Mouse (Mus musculus) limb, embryonic 13.5 days (tissue): ENCODE data around the gene Arpc2. TPM values are rescaled to one million over a fixed set of nuclear protein-coding genes. Genes with fewer than 3 reads are reported as not detected.

Experiments used
- ATAC-seq: fragments of 200-750 bp; cut with Nextera tagmentation; 2 replicates; pipeline ENCODE4 v1.8.0; 2017; ENCODE audit warnings: low read depth, moderate number of reproducible peaks, moderate TSS enrichment; ENCODE audit not compliant: low FRiP score
- H3K27ac ChIP-seq: fragments of 300-500 bp; sonication (generic); 2 replicates; pipeline ENCODE4 v1.5.1; 2015; ENCODE audit warnings: inconsistent platforms, mild to moderate bottlenecking, moderate library complexity
- H3K27me3 ChIP-seq: fragments of 300-500 bp; sonication (generic); 2 replicates; pipeline ENCODE4 v1.6.1; 2015; ENCODE audit warnings: mild to moderate bottlenecking, inconsistent platforms
- H3K36me3 ChIP-seq: fragments of 300-500 bp; sonication (generic); 2 replicates; pipeline ENCODE4 v1.6.1; 2015; ENCODE audit warnings: inconsistent platforms, mild to moderate bottlenecking, moderate library complexity
- H3K4me1 ChIP-seq: fragments of 300-500 bp; sonication (generic); 2 replicates; pipeline ENCODE4 v1.6.1; 2015; ENCODE audit warnings: inconsistent platforms
- H3K4me2 ChIP-seq: fragments of 300-500 bp; sonication (generic); replicated peaks from 2 replicates; pipeline ENCODE4 v1.6.1; 2015; ENCODE audit warnings: inconsistent platforms, mild to moderate bottlenecking, moderate library complexity
- H3K4me3 ChIP-seq: fragments of 300-500 bp; sonication (generic); 2 replicates; pipeline ENCODE4 v1.5.1; 2015; ENCODE audit warnings: moderate library complexity, mild to moderate bottlenecking, inconsistent platforms
- H3K9ac ChIP-seq: fragments of 300-500 bp; sonication (generic); 2 replicates; pipeline ENCODE4 v1.6.1; 2015; ENCODE audit warnings: mild to moderate bottlenecking, inconsistent platforms
- H3K9me3 ChIP-seq: fragments of 300-500 bp; sonication (generic); 2 replicates; pipeline ENCODE4 v1.6.1; 2016; ENCODE audit warnings: inconsistent platforms
- WGBS: fragments of 180-500 bp; shearing (Covaris S2); methylation state at CpG from one replicate; pipeline ENCODE4 v1.1.7; 2015; 5-methylcytosine and 5-hydroxymethylcytosine counted together
- polyA plus RNA-seq: library from polyadenylated mRNA; unstranded; fragments of >200 nt; fragmentation: Nextera tagmentation; extraction: Ambion mirVana; gene quantifications from 2 replicates; pipeline ENCODE4 v1.2.1, GENCODE M21; 2015

Arpc2 gene
- polyA plus RNA-seq, 1 experiment from 2014 or later = 389 TPM

GRCm38 (mm10) chr1:74240311-74240710, 4.4 kb downstream of the Arpc2 start:
- Histone ChIP-seq H3K27me3 (no peaks in the 10 kb centered on the region), H3K9me3 (no peaks in the 10 kb centered on the region), H3K9ac (peak overlapping the region; percentile 43; the same call in 1 of the 2 replicates), H3K4me3 (no peak overlapping the region), H3K4me2 (no peak overlapping the region; the same call in 1 of the 2 replicates), H3K4me1 (peaks cover 35% of the 10 kb centered on the region), H3K36me3 (0 out of 2 replicates have a peak, but pooled peaks cover 2% of the 10 kb centered on the region), H3K27ac (no peak overlapping the region)
- no peak for ATAC-seq
- WGBS = 58% methylated on average over 6 of the region's 6 CpGs

GRCm38 (mm10) chr1:74240832-74241231, 4.9 kb downstream of the Arpc2 start:
- Histone ChIP-seq H3K27ac (no peak overlapping the region), H3K27me3 (no peaks in the 10 kb centered on the region), H3K4me2 (no peak overlapping the region), H3K4me1 (peaks cover 35% of the 10 kb centered on the region), H3K9ac (0 out of 2 replicates have a peak overlapping the region, but pooled peaks have one; percentile 43), H3K4me3 (no peak overlapping the region), H3K36me3 (0 out of 2 replicates have a peak, but pooled peaks cover 3% of the 10 kb centered on the region), H3K9me3 (no peaks in the 10 kb centered on the region)
- ATAC-seq = no peak
- WGBS = 90% methylated on average over 4 of the region's 4 CpGs

GRCm38 (mm10) chr1:74245525-74245924, 9.6 kb downstream of the Arpc2 start:
- 81% methylated on average over 2 of the region's 2 CpGs for WGBS
- no peak for ATAC-seq

GRCm38 (mm10) chr1:74248799-74249198, 12.9 kb downstream of the Arpc2 start:
- H3K4me2 ChIP-seq = no peak overlapping the region
- peaks cover 63% of the 10 kb centered on the region for H3K36me3 ChIP-seq
- no peaks in the 10 kb centered on the region for H3K9me3 ChIP-seq
- 49% methylated on average over 1 of the region's 1 CpGs for WGBS
- no peak overlapping the region for H3K4me3 ChIP-seq
- no peak for ATAC-seq
- H3K27ac ChIP-seq = peak overlapping the region; percentile 28; the same call in 1 of the 2 replicates
- no peaks in the 10 kb centered on the region for H3K4me1 ChIP-seq
- H3K27me3 ChIP-seq = no peaks in the 10 kb centered on the region
- H3K9ac ChIP-seq = no peak overlapping the region

More at GRCm38 (mm10) chr1:74245525-74245924, 9.6 kb downstream of the Arpc2 start:
- no peak overlapping the region for H3K27ac ChIP-seq
- peaks cover 36% of the 10 kb centered on the region for H3K36me3 ChIP-seq
- no peak overlapping the region for H3K9ac ChIP-seq
- H3K4me1 ChIP-seq = peaks cover under 1% of the 10 kb centered on the region; the same call in 1 of the 2 replicates
- H3K4me3 ChIP-seq = no peak overlapping the region
- no peaks in the 10 kb centered on the region for H3K27me3 ChIP-seq
- H3K4me2 ChIP-seq = no peak overlapping the region
- H3K9me3 ChIP-seq = no peaks in the 10 kb centered on the region

GRCm38 (mm10) chr1:74249331-74249980, 13.6 kb downstream of the Arpc2 start:
- H3K9me3 ChIP-seq = no peaks in the 10 kb centered on the region
- H3K27me3 ChIP-seq = no peaks in the 10 kb centered on the region
- no peak overlapping the region for H3K4me3 ChIP-seq
- H3K36me3 ChIP-seq = peaks cover 70% of the 10 kb centered on the region
- H3K9ac ChIP-seq = no peak overlapping the region
- H3K4me1 ChIP-seq = no peaks in the 10 kb centered on the region
- no peak; the same call in 1 of the 2 replicates for ATAC-seq
- H3K27ac ChIP-seq = peak overlapping the region; percentile 28; the same call in 1 of the 2 replicates
- WGBS = 51% methylated on average over 5 of the region's 5 CpGs
- H3K4me2 ChIP-seq = no peak overlapping the region

GRCm38 (mm10) chr1:74250096-74250495, 14.2 kb downstream of the Arpc2 start:
- Histone ChIP-seq H3K27ac (no peak overlapping the region), H3K9ac (no peak overlapping the region), H3K9me3 (no peaks in the 10 kb centered on the region), H3K36me3 (peaks cover 76% of the 10 kb centered on the region), H3K4me2 (no peak overlapping the region), H3K4me1 (no peaks in the 10 kb centered on the region), H3K27me3 (no peaks in the 10 kb centered on the region), H3K4me3 (no peak overlapping the region)
- 80% methylated on average over 4 of the region's 4 CpGs for WGBS
- no peak for ATAC-seq

GRCm38 (mm10) chr1:74255704-74256345, 19.9 kb downstream of the Arpc2 start:
- ATAC-seq = no peak
- Histone ChIP-seq H3K27ac (no peak overlapping the region), H3K27me3 (no peaks in the 10 kb centered on the region), H3K4me1 (no peaks in the 10 kb centered on the region), H3K9me3 (no peaks in the 10 kb centered on the region), H3K4me2 (no peak overlapping the region), H3K4me3 (no peak overlapping the region), H3K9ac (no peak overlapping the region), H3K36me3 (peaks cover 88% of the 10 kb centered on the region)
- 97% methylated on average over 8 of the region's 8 CpGs for WGBS

GRCm38 (mm10) chr1:74256782-74257181, 20.9 kb downstream of the Arpc2 start:
- 87% methylated on average over 4 of the region's 4 CpGs for WGBS
- H3K4me3 ChIP-seq = no peak overlapping the region

GRCm38 (mm10) chr1:74262510-74262909, 26.6 kb downstream of the Arpc2 start:
- no peak for ATAC-seq
- peaks cover 92% of the 10 kb centered on the region for H3K36me3 ChIP-seq
- no peaks in the 10 kb centered on the region for H3K27me3 ChIP-seq
- H3K4me3 ChIP-seq = no peak overlapping the region
- 86% methylated on average over 6 of the region's 6 CpGs for WGBS
- no peak overlapping the region for H3K4me2 ChIP-seq
- no peak overlapping the region for H3K9ac ChIP-seq
- H3K9me3 ChIP-seq = no peaks in the 10 kb centered on the region
- no peaks in the 10 kb centered on the region for H3K4me1 ChIP-seq
- H3K27ac ChIP-seq = no peak overlapping the region

More at GRCm38 (mm10) chr1:74256782-74257181, 20.9 kb downstream of the Arpc2 start:
- H3K27ac ChIP-seq = no peak overlapping the region
- no peaks in the 10 kb centered on the region for H3K9me3 ChIP-seq
- no peak overlapping the region for H3K9ac ChIP-seq
- H3K4me2 ChIP-seq = no peak overlapping the region
- no peaks in the 10 kb centered on the region for H3K4me1 ChIP-seq
- no peaks in the 10 kb centered on the region for H3K27me3 ChIP-seq
- no peak for ATAC-seq
- H3K36me3 ChIP-seq = peaks cover 86% of the 10 kb centered on the region

GRCm38 (mm10) chr1:74268750-74269149, 32.9 kb downstream of the Arpc2 start:
- WGBS = 88% methylated on average over 8 of the region's 8 CpGs

GRCm38 (mm10) chr1:74271659-74272058, 35.8 kb downstream of the Arpc2 start:
- Histone ChIP-seq H3K4me3 (no peak overlapping the region), H3K36me3 (peaks cover 30% of the 10 kb centered on the region), H3K27me3 (no peaks in the 10 kb centered on the region), H3K27ac (no peak overlapping the region), H3K9ac (no peak overlapping the region), H3K4me2 (no peak overlapping the region), H3K9me3 (no peaks in the 10 kb centered on the region), H3K4me1 (peaks cover 12% of the 10 kb centered on the region)
- no peak for ATAC-seq
- WGBS = 78% methylated on average over 4 of the region's 4 CpGs

More at GRCm38 (mm10) chr1:74268750-74269149, 32.9 kb downstream of the Arpc2 start:
- Histone ChIP-seq H3K36me3 (peaks cover 59% of the 10 kb centered on the region), H3K9me3 (no peaks in the 10 kb centered on the region), H3K9ac (no peak overlapping the region), H3K4me3 (no peak overlapping the region), H3K27ac (no peak overlapping the region), H3K27me3 (no peaks in the 10 kb centered on the region), H3K4me2 (no peak overlapping the region), H3K4me1 (no peaks in the 10 kb centered on the region)
- ATAC-seq = no peak

GRCm38 (mm10) chr1:74275015-74275414, 39.1 kb downstream of the Arpc2 start:
- H3K4me3 ChIP-seq = no peak overlapping the region
- H3K27ac ChIP-seq = no peak overlapping the region; the same call in 1 of the 2 replicates
- peaks cover 12% of the 10 kb centered on the region for H3K4me1 ChIP-seq
- H3K9ac ChIP-seq = no peak overlapping the region
- H3K4me2 ChIP-seq = no peak overlapping the region; the same call in 1 of the 2 replicates
- H3K36me3 ChIP-seq = peaks cover 19% of the 10 kb centered on the region
- H3K9me3 ChIP-seq = no peaks in the 10 kb centered on the region
- no peak for ATAC-seq
- WGBS = 7% methylated on average over 9 of the region's 9 CpGs
- H3K27me3 ChIP-seq = no peaks in the 10 kb centered on the region
